Mouse (Mus musculus) forebrain, embryonic 16.5 days (tissue): ENCODE results near the gene Man1c1. TPM values are rescaled to one million over a fixed set of nuclear protein-coding genes. Genes with fewer than 3 reads are reported as not detected.

Source experiments
- ATAC-seq: fragments of 200-750 bp; cut with Nextera tagmentation; 2 replicates; pipeline ENCODE4 v1.8.0; 2017; ENCODE audit warnings: mild to moderate bottlenecking, moderate library complexity
- H3K27ac ChIP-seq: fragments of 300-500 bp; sonication (generic); 2 replicates; pipeline ENCODE4 v1.5.1; 2014; ENCODE audit warnings: low read length, control low read depth
- H3K27me3 ChIP-seq: fragments of 300-500 bp; sonication (generic); replicated peaks from 2 replicates; pipeline ENCODE4 v1.6.1; 2014; ENCODE audit warnings: low read length; ENCODE audit not compliant: control insufficient read depth, insufficient read depth
- H3K36me3 ChIP-seq: fragments of 300-500 bp; sonication (generic); 2 replicates; pipeline ENCODE4 v1.6.1; 2014; ENCODE audit not compliant: control insufficient read depth, insufficient read depth
- H3K4me1 ChIP-seq: fragments of 300-500 bp; sonication (generic); replicated peaks from 2 replicates; pipeline ENCODE4 v1.6.1; 2014; ENCODE audit warnings: low read length; ENCODE audit not compliant: control insufficient read depth, insufficient read depth
- H3K4me2 ChIP-seq: fragments of 300-500 bp; sonication (generic); 2 replicates; pipeline ENCODE4 v1.6.1; 2014; ENCODE audit warnings: mild to moderate bottlenecking, low read length, control low read depth
- H3K4me3 ChIP-seq: fragments of 300-500 bp; sonication (generic); replicated peaks from 2 replicates; pipeline ENCODE4 v1.5.1; 2014; ENCODE audit warnings: mild to moderate bottlenecking, low read length, control low read depth
- H3K9ac ChIP-seq: fragments of 300-500 bp; sonication (generic); replicated peaks from 2 replicates; pipeline ENCODE4 v1.6.1; 2014; ENCODE audit warnings: low read depth, low read length, control low read depth
- H3K9me3 ChIP-seq: fragments of 300-500 bp; sonication (generic); 2 replicates; pipeline ENCODE4 v1.6.1; 2016; ENCODE audit warnings: low read length; ENCODE audit not compliant: control insufficient read depth
- WGBS: fragments of 180-500 bp; shearing (Covaris S2); extraction: QIAGEN DNeasy Blood & Tissue Kit; methylation state at CpG from one replicate; pipeline ENCODE4 v1.1.7; 2014; 5-methylcytosine and 5-hydroxymethylcytosine counted together
- polyA plus RNA-seq: library from polyadenylated mRNA; unstranded; fragments of >200 nt; fragmentation: Nextera tagmentation; extraction: Ambion mirVana; gene quantifications from 2 replicates; pipeline ENCODE4 v1.2.1, GENCODE M21; 2015

The Man1c1 gene
- polyA plus RNA-seq, 1 experiment from 2014 or later, result 2.3 TPM

DNA sequence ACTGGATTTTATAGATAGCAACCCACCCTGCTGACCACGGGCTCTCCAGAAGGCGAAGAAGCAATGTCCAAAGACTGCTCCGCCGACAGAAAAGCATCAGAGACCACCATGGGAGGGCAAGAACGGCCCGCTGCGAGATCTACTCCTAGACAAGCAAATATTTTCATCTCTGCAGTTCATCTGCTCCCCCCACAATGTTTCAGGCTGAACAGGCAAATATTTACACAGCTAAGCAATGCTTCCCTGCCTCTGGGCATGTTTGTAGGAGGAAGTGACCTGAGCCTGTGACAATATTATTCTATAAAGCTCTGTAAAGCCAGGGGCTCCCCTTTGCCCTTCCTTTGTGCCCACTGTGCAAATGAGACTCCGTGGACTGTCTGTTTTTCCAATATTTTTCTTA lies 20.2 kb downstream of the Man1c1 start:
- WGBS, result 85% methylated on average over 8 of the region's 8 CpGs
- Histone ChIP-seq H3K36me3 (no peaks in the 10 kb centered on the region), H3K9me3 (no peaks in the 10 kb centered on the region), H3K9ac (no peak overlapping the region), H3K4me2 (no peak overlapping the region), H3K27ac (no peak overlapping the region), H3K4me1 (peaks cover 5% of the 10 kb centered on the region; the same call in 1 of the 2 replicates), H3K4me3 (no peak overlapping the region), H3K27me3 (no peaks in the 10 kb centered on the region)
- no peak for ATAC-seq

DNA sequence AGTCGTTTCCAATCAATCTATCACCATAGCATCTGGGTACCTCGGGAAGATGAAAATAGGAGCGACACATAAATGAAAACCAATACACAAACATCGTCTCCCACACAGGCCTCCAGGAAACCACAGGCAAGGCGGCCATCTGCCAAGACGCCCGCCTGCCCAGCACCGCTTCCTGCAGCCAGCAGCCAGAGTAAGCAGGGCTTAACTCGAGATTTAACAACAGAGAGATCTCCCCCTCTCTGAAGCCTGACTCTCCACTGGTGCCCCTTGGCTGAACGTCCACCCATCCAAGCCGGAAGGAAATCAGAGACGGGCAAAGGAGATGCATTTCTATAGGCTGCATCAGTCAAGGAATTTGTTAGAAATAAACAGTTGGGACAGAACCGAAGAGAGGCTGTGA lies 21.1 kb downstream of the Man1c1 start:
- ATAC-seq, result no peak
- no peak overlapping the region for H3K9ac ChIP-seq

DNA sequence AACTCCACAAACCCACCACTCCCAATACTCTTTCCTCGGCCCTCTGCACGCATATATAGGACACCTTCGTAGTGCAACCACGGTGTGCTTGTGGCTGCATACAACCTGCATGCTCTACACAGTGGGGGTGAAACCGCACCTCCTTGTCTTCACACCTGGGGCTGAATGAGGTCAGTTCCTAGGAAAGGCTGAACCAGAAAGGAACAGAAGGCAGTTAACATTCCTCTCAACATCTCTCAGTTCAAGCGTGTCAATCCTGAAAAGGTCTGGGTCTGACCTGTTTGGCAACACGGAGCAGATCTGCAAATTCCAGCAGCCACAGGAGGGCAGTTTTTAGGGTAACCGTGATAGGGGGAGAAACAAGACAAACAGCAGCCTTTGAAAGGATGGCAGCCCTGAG lies 21.7 kb downstream of the Man1c1 start:
- ATAC-seq, result no peak
- Histone ChIP-seq H3K4me2 (no peak overlapping the region), H3K9me3 (no peaks in the 10 kb centered on the region), H3K4me1 (peaks cover 17% of the 10 kb centered on the region), H3K36me3 (no peaks in the 10 kb centered on the region), H3K27ac (no peak overlapping the region), H3K4me3 (no peak overlapping the region), H3K27me3 (no peaks in the 10 kb centered on the region), H3K9ac (no peak overlapping the region)
- 78% methylated on average over 8 of the region's 8 CpGs for WGBS

More for the DNA sequence above, 21.1 kb downstream of the Man1c1 start:
- peaks cover 12% of the 10 kb centered on the region for H3K4me1 ChIP-seq
- H3K4me3 ChIP-seq, result no peak overlapping the region
- 55% methylated on average over 13 of the region's 13 CpGs for WGBS
- no peaks in the 10 kb centered on the region for H3K27me3 ChIP-seq
- H3K4me2 ChIP-seq, result no peak overlapping the region
- H3K9me3 ChIP-seq, result no peaks in the 10 kb centered on the region
- no peaks in the 10 kb centered on the region for H3K36me3 ChIP-seq
- peak overlapping the region; percentile 6; the same call in 1 of the 2 replicates for H3K27ac ChIP-seq

DNA sequence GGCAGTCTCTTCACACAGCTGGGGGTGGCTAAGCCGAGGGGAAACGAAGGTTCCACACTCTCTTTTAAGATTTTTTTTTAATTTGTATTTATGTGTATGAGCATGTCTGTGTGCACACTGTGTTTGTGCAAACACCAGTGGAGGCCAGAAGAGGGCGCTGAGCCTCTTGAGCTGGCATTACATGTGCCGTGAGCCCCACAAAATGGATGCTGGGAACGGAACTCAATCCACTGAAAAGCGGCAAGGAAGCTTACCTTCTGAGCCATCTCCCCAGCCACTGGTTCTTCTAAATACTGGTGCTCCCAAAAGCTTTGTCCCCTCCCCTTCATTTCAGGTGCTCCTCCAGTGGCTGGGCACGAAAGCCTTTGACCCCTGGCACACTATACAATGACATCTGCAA lies 22.3 kb downstream of the Man1c1 start:
- H3K4me2 ChIP-seq, result no peak overlapping the region
- no peak overlapping the region for H3K4me3 ChIP-seq
- 88% methylated on average over 7 of the region's 7 CpGs for WGBS
- H3K4me1 ChIP-seq, result peaks cover 18% of the 10 kb centered on the region
- H3K9ac ChIP-seq, result no peak overlapping the region
- no peak for ATAC-seq
- no peaks in the 10 kb centered on the region for H3K27me3 ChIP-seq
- no peaks in the 10 kb centered on the region for H3K36me3 ChIP-seq
- no peak overlapping the region for H3K27ac ChIP-seq
- no peaks in the 10 kb centered on the region for H3K9me3 ChIP-seq

- Histone ChIP-seq H3K4me2 (peak overlapping the region; percentile 14; the same call in 1 of the 2 replicates), H3K9ac (0 out of 2 replicates have a peak overlapping the region, but pooled peaks have one; percentile 15), H3K27me3 (no peaks in the 10 kb centered on the region), H3K4me1 (peaks cover 15% of the 10 kb centered on the region), H3K27ac (peak overlapping the region; percentile 48), H3K9me3 (no peaks in the 10 kb centered on the region), H3K36me3 (no peaks in the 10 kb centered on the region), H3K4me3 (no peak overlapping the region)
- peak; percentile 55; the same call in 1 of the 2 replicates for ATAC-seq
- 33% methylated on average over 17 of the region's 17 CpGs for WGBS
These were observed 26.3 kb downstream of the Man1c1 start for GRCm38 (mm10) chr4:134677556-134678508.

GRCm38 (mm10) chr4:134675800-134676199 lies 28.3 kb downstream of the Man1c1 start:
- no peak overlapping the region for H3K4me2 ChIP-seq

DNA sequence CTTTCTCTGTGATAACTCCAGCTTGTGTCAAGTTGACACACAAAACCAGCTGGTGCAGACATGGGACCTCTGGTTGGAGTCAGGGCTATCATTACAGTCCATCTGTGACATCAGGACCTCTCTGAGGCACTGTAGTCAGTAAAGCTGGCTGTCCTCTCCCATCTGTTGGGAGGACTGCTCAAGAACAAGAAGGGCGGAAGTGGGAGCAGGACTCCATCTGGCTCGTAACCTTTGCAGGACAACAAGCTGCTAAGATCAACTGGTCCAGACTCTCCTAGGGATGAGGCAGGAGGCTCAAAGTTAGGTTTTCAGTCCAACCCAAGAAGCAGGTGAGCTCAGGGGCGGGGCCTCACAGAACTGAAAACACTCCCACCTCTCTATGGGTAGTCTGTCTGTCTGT lies 29.1 kb downstream of the Man1c1 start:
- H3K36me3 ChIP-seq, result no peaks in the 10 kb centered on the region
- no peaks in the 10 kb centered on the region for H3K27me3 ChIP-seq
- peaks cover 13% of the 10 kb centered on the region for H3K4me1 ChIP-seq
- H3K4me2 ChIP-seq, result no peak overlapping the region
- H3K27ac ChIP-seq, result no peak overlapping the region
- H3K9ac ChIP-seq, result no peak overlapping the region
- no peaks in the 10 kb centered on the region for H3K9me3 ChIP-seq
- no peak overlapping the region for H3K4me3 ChIP-seq
- ATAC-seq, result no peak
- WGBS, result 98% methylated on average over 3 of the region's 3 CpGs

More at GRCm38 (mm10) chr4:134675800-134676199, 28.3 kb downstream of the Man1c1 start:
- Histone ChIP-seq H3K4me3 (no peak overlapping the region), H3K4me1 (peaks cover 13% of the 10 kb centered on the region), H3K9me3 (no peaks in the 10 kb centered on the region), H3K27me3 (no peaks in the 10 kb centered on the region), H3K9ac (no peak overlapping the region), H3K36me3 (no peaks in the 10 kb centered on the region), H3K27ac (no peak overlapping the region; the same call in 1 of the 2 replicates)
- ATAC-seq, result no peak
- 33% methylated on average over 8 of the region's 8 CpGs for WGBS

DNA sequence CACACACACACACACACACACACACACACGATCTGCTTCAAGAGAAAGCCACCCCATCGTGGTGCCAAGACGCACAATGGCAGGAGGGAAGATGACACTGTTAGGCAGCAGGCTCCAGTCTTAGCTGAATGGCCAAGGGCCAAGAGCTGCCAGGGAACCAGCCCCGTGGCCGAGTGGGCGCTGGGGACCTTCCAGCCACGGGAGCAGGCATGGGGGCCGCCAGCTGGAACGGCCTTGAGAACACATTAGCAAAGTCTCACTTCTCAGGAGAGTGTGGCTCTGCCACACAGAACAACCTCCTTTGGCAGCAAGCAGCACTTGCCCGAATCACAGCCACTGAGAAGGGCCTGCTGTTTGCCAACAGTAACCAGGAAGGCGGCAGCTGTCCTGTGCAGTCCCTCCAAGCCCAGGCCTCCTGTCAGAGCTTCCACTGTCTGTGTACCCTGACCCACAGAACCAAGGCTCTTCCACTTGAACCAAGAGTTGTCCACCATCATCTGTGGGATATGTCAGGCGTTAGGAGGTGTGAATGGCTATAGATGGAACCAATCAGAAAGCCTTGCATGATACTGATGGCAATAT lies 30.1 kb downstream of the Man1c1 start:
- Histone ChIP-seq H3K4me3 (no peak overlapping the region), H3K4me2 (no peak overlapping the region), H3K9me3 (no peaks in the 10 kb centered on the region), H3K27ac (no peak overlapping the region), H3K4me1 (peaks cover 13% of the 10 kb centered on the region), H3K36me3 (no peaks in the 10 kb centered on the region), H3K27me3 (no peaks in the 10 kb centered on the region), H3K9ac (no peak overlapping the region)
- 59% methylated on average over 12 of the region's 12 CpGs for WGBS
- peak; percentile 36; the same call in 1 of the 2 replicates for ATAC-seq

GRCm38 (mm10) chr4:134673151-134673550 lies 30.9 kb downstream of the Man1c1 start:
- Histone ChIP-seq H3K27me3 (no peaks in the 10 kb centered on the region), H3K9ac (no peak overlapping the region), H3K9me3 (no peaks in the 10 kb centered on the region), H3K4me3 (no peak overlapping the region), H3K27ac (no peak overlapping the region), H3K36me3 (no peaks in the 10 kb centered on the region), H3K4me1 (peaks cover 8% of the 10 kb centered on the region), H3K4me2 (no peak overlapping the region)
- no peak for ATAC-seq
- WGBS, result 93% methylated on average over 8 of the region's 8 CpGs
